Mouse (Mus musculus): ENCODE measurements around the gene Mapk7. TPM values are rescaled to one million over a fixed set of nuclear protein-coding genes. Genes with fewer than 3 reads are reported as not detected.

Mapk7 gene
- polyA plus RNA-seq, 1 experiment from 2014 or later, result 100 TPM

- Histone ChIP-seq H3K27me3 (no peaks in the 10 kb centered on the region), H3K36me3 (peaks cover 66% of the 10 kb centered on the region), H3K9me3 (no peaks in the 10 kb centered on the region), H3K4me1 (no peaks in the 10 kb centered on the region), H3K9ac (replicated peaks) (no peak overlapping the region), H3K4me3 (no peak overlapping the region), H3K4me2 (replicated peaks) (no peak overlapping the region), H3K27ac (replicated peaks) (no peak overlapping the region)
- 95% methylated on average over 1 of the region's 1 CpGs for WGBS
- no peak for ATAC-seq (ENCODE audit: low FRiP score, low read depth)
These were observed 23.8 kb upstream of the Mapk7 start for GRCm38 (mm10) chr11:61517971-61518370.

- Histone ChIP-seq H3K27ac (replicated peaks) (no peak overlapping the region), H3K27me3 (no peaks in the 10 kb centered on the region), H3K4me3 (no peak overlapping the region), H3K9ac (replicated peaks) (no peak overlapping the region), H3K36me3 (peaks cover 52% of the 10 kb centered on the region), H3K9me3 (no peaks in the 10 kb centered on the region), H3K4me1 (no peaks in the 10 kb centered on the region; the same call in 1 of the 2 replicates), H3K4me2 (replicated peaks) (no peak overlapping the region)
- WGBS, result 39% methylated on average over 3 of the region's 3 CpGs
- no peak for ATAC-seq (ENCODE audit: low FRiP score, low read depth)
These were observed 20.7 kb upstream of the Mapk7 start for GRCm38 (mm10) chr11:61514953-61515352.

- Histone ChIP-seq H3K36me3 (peaks cover 4% of the 10 kb centered on the region; the same call in 1 of the 2 replicates), H3K9me3 (no peaks in the 10 kb centered on the region), H3K27me3 (no peaks in the 10 kb centered on the region), H3K4me1 (peaks cover 14% of the 10 kb centered on the region), H3K4me3 (peak within 1 kb of the TSS; percentile 71), H3K4me2 (replicated peaks) (peak within 1 kb of the TSS; percentile 77), H3K27ac (replicated peaks) (peak within 1 kb of the TSS; percentile 87), H3K9ac (replicated peaks) (peak within 1 kb of the TSS; percentile 70)
- WGBS, result under 1% methylated on average over 39 of the region's 39 CpGs
- peak; percentile 90 for ATAC-seq (ENCODE audit: low FRiP score, low read depth)
These were observed 10.6 kb upstream of the Mapk7 start, which contains the start of gene B9d1 for GRCm38 (mm10) chr11:61504713-61505257. Gene B9d1, plus strand, starts transcription at chr11:61505144.

GRCm38 (mm10) chr11:61503933-61504332, 9.7 kb upstream of the Mapk7 start:
- Histone ChIP-seq H3K4me3 (no peak overlapping the region), H3K4me1 (peaks cover 14% of the 10 kb centered on the region), H3K4me2 (replicated peaks) (peak overlapping the region; percentile 77; the same call in 1 of the 2 replicates), H3K9me3 (no peaks in the 10 kb centered on the region), H3K27me3 (no peaks in the 10 kb centered on the region), H3K9ac (replicated peaks) (no peak overlapping the region), H3K36me3 (peaks cover 2% of the 10 kb centered on the region; the same call in 1 of the 2 replicates), H3K27ac (replicated peaks) (no peak overlapping the region)
- 84% methylated on average over 8 of the region's 8 CpGs for WGBS
- no peak for ATAC-seq (ENCODE audit: low FRiP score, low read depth)

GRCm38 (mm10) chr11:61498736-61499504, 4.7 kb upstream of the Mapk7 start:
- Histone ChIP-seq H3K4me3 (no peak overlapping the region), H3K9ac (replicated peaks) (no peak overlapping the region), H3K9me3 (no peaks in the 10 kb centered on the region), H3K27me3 (no peaks in the 10 kb centered on the region), H3K36me3 (no peaks in the 10 kb centered on the region), H3K4me2 (replicated peaks) (no peak overlapping the region), H3K4me1 (no peaks in the 10 kb centered on the region), H3K27ac (replicated peaks) (no peak overlapping the region)
- whole genome bisulfite sequencing, result 87% methylated on average over 6 of the region's 6 CpGs
- ATAC-seq (ENCODE audit: low FRiP score, low read depth), result no peak

- WGBS, result 92% methylated on average over 1 of the region's 1 CpGs
These were observed 3.3 kb upstream of the Mapk7 start for GRCm38 (mm10) chr11:61497490-61497889.

GRCm38 (mm10) chr11:61495528-61495927, 1.3 kb upstream of the Mapk7 start:
- H3K36me3 ChIP-seq, result peaks cover 23% of the 10 kb centered on the region
- ATAC-seq (ENCODE audit: low FRiP score, low read depth), result no peak
- H3K4me3 ChIP-seq, result no peak overlapping the region
- no peak overlapping the region for H3K9ac ChIP-seq (replicated peaks)
- 91% methylated on average over 2 of the region's 2 CpGs for WGBS
- no peak overlapping the region for H3K4me2 ChIP-seq (replicated peaks)
- no peaks in the 10 kb centered on the region for H3K9me3 ChIP-seq
- no peak overlapping the region for H3K27ac ChIP-seq (replicated peaks)
- H3K27me3 ChIP-seq, result no peaks in the 10 kb centered on the region
- peaks cover 15% of the 10 kb centered on the region for H3K4me1 ChIP-seq

More at GRCm38 (mm10) chr11:61497490-61497889, 3.3 kb upstream of the Mapk7 start:
- no peaks in the 10 kb centered on the region for H3K27me3 ChIP-seq
- H3K27ac ChIP-seq (replicated peaks), result no peak overlapping the region
- ATAC-seq (ENCODE audit: low FRiP score, low read depth), result no peak
- no peak overlapping the region for H3K4me3 ChIP-seq
- no peak overlapping the region for H3K9ac ChIP-seq (replicated peaks)
- H3K36me3 ChIP-seq, result peaks cover 4% of the 10 kb centered on the region; the same call in 1 of the 2 replicates
- H3K4me2 ChIP-seq (replicated peaks), result no peak overlapping the region
- no peaks in the 10 kb centered on the region for H3K9me3 ChIP-seq
- H3K4me1 ChIP-seq, result peaks cover 8% of the 10 kb centered on the region

GRCm38 (mm10) chr11:61493525-61494128, 579 bp downstream of the Mapk7 start:
- peaks cover 42% of the 10 kb centered on the region for H3K36me3 ChIP-seq
- H3K4me1 ChIP-seq, result peaks cover 26% of the 10 kb centered on the region
- H3K4me2 ChIP-seq (replicated peaks), result peak overlapping the region; percentile 64
- H3K9ac ChIP-seq (replicated peaks), result peak overlapping the region; percentile 84
- H3K4me3 ChIP-seq, result peak overlapping the region; percentile 86
- peak; percentile 74 for ATAC-seq (ENCODE audit: low FRiP score, low read depth)
- no peaks in the 10 kb centered on the region for H3K27me3 ChIP-seq
- H3K27ac ChIP-seq (replicated peaks), result peak overlapping the region; percentile 89
- H3K9me3 ChIP-seq, result no peaks in the 10 kb centered on the region
- WGBS, result under 1% methylated on average over 49 of the region's 50 CpGs

- H3K27ac ChIP-seq (replicated peaks), result peak overlapping the region; percentile 89; the same call in 1 of the 2 replicates
- peak overlapping the region; percentile 64 for H3K4me2 ChIP-seq (replicated peaks)
- H3K27me3 ChIP-seq, result no peaks in the 10 kb centered on the region
- H3K36me3 ChIP-seq, result peaks cover 49% of the 10 kb centered on the region
- WGBS, result 76% methylated on average over 12 of the region's 12 CpGs
- ATAC-seq (ENCODE audit: low FRiP score, low read depth), result no peak
- H3K9me3 ChIP-seq, result no peaks in the 10 kb centered on the region
- H3K4me3 ChIP-seq, result peak overlapping the region; percentile 86
- H3K4me1 ChIP-seq, result peaks cover 28% of the 10 kb centered on the region
- H3K9ac ChIP-seq (replicated peaks), result peak overlapping the region; percentile 84
These were observed 1.3 kb downstream of the Mapk7 start for GRCm38 (mm10) chr11:61492749-61493401.

GRCm38 (mm10) chr11:61490944-61491520, 3.2 kb downstream of the Mapk7 start:
- Histone ChIP-seq H3K36me3 (peaks cover 55% of the 10 kb centered on the region), H3K27ac (replicated peaks) (no peak overlapping the region), H3K4me2 (replicated peaks) (no peak overlapping the region), H3K4me1 (peaks cover 41% of the 10 kb centered on the region), H3K9me3 (no peaks in the 10 kb centered on the region), H3K9ac (replicated peaks) (0 out of 2 replicates have a peak overlapping the region, but pooled peaks have one; percentile 20), H3K27me3 (no peaks in the 10 kb centered on the region), H3K4me3 (no peak overlapping the region)
- 97% methylated on average over 22 of the region's 22 CpGs for WGBS
- ATAC-seq (ENCODE audit: low FRiP score, low read depth), result no peak

GRCm38 (mm10) chr11:61489874-61490273, 4.3 kb downstream of the Mapk7 start:
- peaks cover 55% of the 10 kb centered on the region for H3K36me3 ChIP-seq
- 91% methylated on average over 8 of the region's 8 CpGs for WGBS

More at GRCm38 (mm10) chr11:61489874-61490273, 4.3 kb downstream of the Mapk7 start:
- ATAC-seq (ENCODE audit: low FRiP score, low read depth), result no peak
- Histone ChIP-seq H3K4me2 (replicated peaks) (no peak overlapping the region), H3K9ac (replicated peaks) (peak overlapping the region; percentile 24; the same call in 1 of the 2 replicates), H3K27ac (replicated peaks) (peak overlapping the region; percentile 8; the same call in 1 of the 2 replicates), H3K27me3 (no peaks in the 10 kb centered on the region), H3K4me1 (peaks cover 53% of the 10 kb centered on the region), H3K9me3 (no peaks in the 10 kb centered on the region), H3K4me3 (no peak overlapping the region)
